Mouse (Mus musculus): ENCODE data around the gene Sptb. TPM values are rescaled to one million over a fixed set of nuclear protein-coding genes. Genes with fewer than 3 reads are reported as not detected.

Sptb gene
- polyA plus RNA-seq, 1 experiment from 2014 or later, result 8.0 TPM

DNA sequence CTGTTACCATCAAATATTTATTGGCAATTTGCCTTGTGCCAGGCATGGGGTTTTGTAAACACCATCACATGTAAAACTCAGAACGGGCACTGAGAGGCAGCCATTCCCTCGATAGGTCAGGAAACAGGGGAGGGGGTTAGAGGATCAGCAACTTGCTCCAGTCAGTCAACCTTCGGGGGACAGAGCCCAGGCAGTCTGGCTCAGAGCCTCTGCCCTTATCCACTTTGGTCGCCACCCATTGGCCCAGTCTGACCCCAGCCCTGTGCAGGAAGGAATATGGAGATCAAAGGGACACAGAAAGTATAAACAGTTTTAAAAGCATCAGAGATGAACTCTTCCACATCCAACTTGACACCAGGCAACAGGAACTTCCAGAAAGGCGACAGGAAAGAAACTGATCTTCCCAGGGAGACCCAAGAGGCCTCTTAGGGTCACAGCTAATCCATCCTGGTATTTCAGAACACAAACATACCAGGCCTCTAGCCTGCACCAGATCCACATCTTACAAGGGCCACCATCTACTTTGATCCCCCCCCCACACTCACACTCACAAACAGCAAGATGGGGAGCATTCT is 40.3 kb downstream of the Sptb start:
- Histone ChIP-seq H3K36me3 (no peaks in the 10 kb centered on the region), H3K9ac (no peak overlapping the region), H3K9me3 (no peaks in the 10 kb centered on the region), H3K4me1 (replicated peaks) (peaks cover 5% of the 10 kb centered on the region; the same call in 1 of the 2 replicates), H3K4me2 (no peak overlapping the region), H3K4me3 (no peak overlapping the region), H3K27me3 (no peaks in the 10 kb centered on the region), H3K27ac (replicated peaks) (no peak overlapping the region)
- 58% methylated on average over 5 of the region's 5 CpGs for WGBS
- ATAC-seq (ENCODE audit: low FRiP score, low read depth), result no peak

DNA sequence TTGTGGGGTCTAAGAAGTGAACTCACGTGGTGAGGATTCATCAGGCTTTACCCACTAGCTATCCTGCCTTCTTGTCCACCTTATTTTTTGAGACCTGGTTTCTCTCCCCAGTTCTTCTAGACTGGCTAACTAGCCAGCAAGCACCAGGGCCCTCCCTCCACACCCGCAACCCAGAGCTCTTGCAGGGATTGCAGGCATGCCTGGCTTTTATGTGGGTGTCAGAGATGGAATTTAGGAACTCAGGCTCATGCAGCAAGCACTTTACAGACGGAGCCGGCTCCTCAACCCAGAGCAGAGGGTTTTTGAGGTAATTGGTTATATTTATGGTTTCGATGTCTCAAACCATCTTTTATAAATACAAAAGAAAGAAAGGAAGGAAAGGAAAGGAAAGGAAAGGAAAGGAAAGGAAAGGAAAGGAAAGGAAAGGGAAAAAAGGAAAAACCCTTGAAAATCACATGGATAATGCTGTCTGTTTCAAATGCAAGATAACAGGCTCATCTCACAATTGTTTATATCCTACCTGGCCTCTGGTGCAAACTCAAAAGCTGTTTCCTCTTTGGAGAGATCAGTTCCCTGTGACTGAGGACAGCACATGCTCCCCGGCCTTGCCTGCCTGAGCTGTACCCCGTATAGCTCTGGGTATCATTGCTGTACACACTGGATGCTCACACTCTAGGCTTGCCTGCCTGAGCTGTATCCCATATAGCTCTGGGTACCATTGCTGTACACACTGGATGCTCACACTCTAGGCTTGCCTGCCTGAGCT is 41.5 kb downstream of the Sptb start:
- no peaks in the 10 kb centered on the region for H3K9me3 ChIP-seq
- no peak overlapping the region for H3K4me2 ChIP-seq
- no peaks in the 10 kb centered on the region for H3K36me3 ChIP-seq
- H3K4me3 ChIP-seq, result no peak overlapping the region
- ATAC-seq (ENCODE audit: low FRiP score, low read depth), result no peak
- WGBS, result 88% methylated on average over 7 of the region's 7 CpGs
- no peaks in the 10 kb centered on the region for H3K4me1 ChIP-seq (replicated peaks)
- H3K9ac ChIP-seq, result no peak overlapping the region
- no peak overlapping the region for H3K27ac ChIP-seq (replicated peaks)
- H3K27me3 ChIP-seq, result no peaks in the 10 kb centered on the region

- 84% methylated on average over 6 of the region's 6 CpGs for WGBS
- H3K4me1 ChIP-seq (replicated peaks), result peaks cover 7% of the 10 kb centered on the region
- ATAC-seq (ENCODE audit: low FRiP score, low read depth), result no peak
- H3K36me3 ChIP-seq, result no peaks in the 10 kb centered on the region
- H3K4me2 ChIP-seq, result no peak overlapping the region
- no peak overlapping the region for H3K4me3 ChIP-seq
- H3K27me3 ChIP-seq, result no peaks in the 10 kb centered on the region
- H3K27ac ChIP-seq (replicated peaks), result no peak overlapping the region
- H3K9me3 ChIP-seq, result no peaks in the 10 kb centered on the region
- H3K9ac ChIP-seq, result no peak overlapping the region
These were observed 58.5 kb downstream of the Sptb start for GRCm38 (mm10) chr12:76651788-76652345.

DNA sequence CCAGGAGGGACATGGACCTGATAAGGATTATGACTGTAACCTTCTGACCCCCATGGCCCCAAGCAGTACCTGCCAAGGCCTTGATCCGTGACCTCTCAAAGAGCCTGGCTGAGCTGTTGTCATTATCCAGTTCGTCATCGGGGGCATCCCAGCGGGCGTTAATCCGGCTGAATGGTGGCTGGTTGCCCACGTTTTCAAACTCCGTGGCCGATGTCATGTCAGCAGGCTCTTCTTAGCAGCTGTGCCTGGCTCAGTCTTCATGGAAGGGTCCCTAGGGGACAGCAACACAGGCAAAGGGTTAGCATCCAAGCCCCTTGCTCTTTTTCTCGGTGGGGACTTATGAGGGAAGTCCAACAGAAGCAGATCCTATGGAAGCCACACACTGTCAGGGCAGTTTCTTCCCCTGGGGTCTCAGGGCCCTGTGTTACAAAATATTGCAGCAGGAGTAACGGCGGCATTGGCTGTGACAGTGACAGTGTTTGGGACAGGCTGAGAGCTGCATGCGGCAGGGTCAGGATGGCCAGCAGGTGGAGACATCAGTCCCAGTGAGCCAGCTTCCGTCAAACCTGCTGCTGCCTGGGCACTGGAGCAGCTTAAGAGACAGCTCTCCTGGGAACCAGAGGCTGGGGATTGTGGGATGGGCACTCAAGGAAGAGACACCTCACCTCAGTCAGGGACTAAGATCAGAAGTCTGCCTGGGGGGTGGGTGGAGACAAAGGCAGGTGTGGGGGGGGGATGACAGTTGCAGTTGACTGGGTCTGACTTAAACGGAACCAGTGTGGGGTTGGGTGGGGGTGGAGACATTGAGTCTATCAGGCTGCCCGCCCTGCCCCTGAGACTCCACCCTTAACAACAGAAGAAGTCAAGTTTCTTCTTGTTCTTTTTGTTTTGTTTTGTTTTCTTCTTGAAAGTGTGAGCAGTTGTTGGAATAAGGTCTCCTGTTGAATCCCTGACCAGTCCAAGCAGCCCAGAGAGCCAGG is 60.3 kb downstream of the Sptb start:
- Histone ChIP-seq H3K36me3 (no peaks in the 10 kb centered on the region), H3K4me3 (no peak overlapping the region), H3K4me2 (no peak overlapping the region), H3K4me1 (replicated peaks) (peaks cover 18% of the 10 kb centered on the region), H3K27ac (replicated peaks) (no peak overlapping the region), H3K9me3 (no peaks in the 10 kb centered on the region), H3K27me3 (no peaks in the 10 kb centered on the region), H3K9ac (no peak overlapping the region)
- 34% methylated on average over 16 of the region's 16 CpGs for WGBS
- peak; percentile 74 for ATAC-seq (ENCODE audit: low FRiP score, low read depth)

GRCm38 (mm10) chr12:76645222-76646110 is 64.9 kb downstream of the Sptb start:
- peak overlapping the region; percentile 24; the same call in 1 of the 2 replicates for H3K9ac ChIP-seq

GRCm38 (mm10) chr12:76643679-76644078 is 66.7 kb downstream of the Sptb start:
- H3K9me3 ChIP-seq, result no peaks in the 10 kb centered on the region
- WGBS, result 58% methylated on average over 8 of the region's 8 CpGs
- no peak overlapping the region for H3K4me3 ChIP-seq
- no peaks in the 10 kb centered on the region for H3K27me3 ChIP-seq
- H3K4me1 ChIP-seq (replicated peaks), result peaks cover 27% of the 10 kb centered on the region
- H3K4me2 ChIP-seq, result no peak overlapping the region
- no peaks in the 10 kb centered on the region for H3K36me3 ChIP-seq
- H3K27ac ChIP-seq (replicated peaks), result peak overlapping the region; percentile 73
- ATAC-seq (ENCODE audit: low FRiP score, low read depth), result 0 out of 2 replicates have a peak, but pooled peaks have one; percentile 37
- H3K9ac ChIP-seq, result no peak overlapping the region; the same call in 1 of the 2 replicates

More at GRCm38 (mm10) chr12:76645222-76646110, 64.9 kb downstream of the Sptb start:
- H3K9me3 ChIP-seq, result no peaks in the 10 kb centered on the region
- no peak overlapping the region for H3K4me3 ChIP-seq
- peak overlapping the region; percentile 12 for H3K4me2 ChIP-seq
- peak overlapping the region; percentile 52 for H3K27ac ChIP-seq (replicated peaks)
- H3K4me1 ChIP-seq (replicated peaks), result peaks cover 35% of the 10 kb centered on the region
- 15% methylated on average over 23 of the region's 23 CpGs for WGBS
- peak; percentile 42; the same call in 1 of the 2 replicates for ATAC-seq (ENCODE audit: low FRiP score, low read depth)
- H3K36me3 ChIP-seq, result no peaks in the 10 kb centered on the region
- H3K27me3 ChIP-seq, result no peaks in the 10 kb centered on the region

DNA sequence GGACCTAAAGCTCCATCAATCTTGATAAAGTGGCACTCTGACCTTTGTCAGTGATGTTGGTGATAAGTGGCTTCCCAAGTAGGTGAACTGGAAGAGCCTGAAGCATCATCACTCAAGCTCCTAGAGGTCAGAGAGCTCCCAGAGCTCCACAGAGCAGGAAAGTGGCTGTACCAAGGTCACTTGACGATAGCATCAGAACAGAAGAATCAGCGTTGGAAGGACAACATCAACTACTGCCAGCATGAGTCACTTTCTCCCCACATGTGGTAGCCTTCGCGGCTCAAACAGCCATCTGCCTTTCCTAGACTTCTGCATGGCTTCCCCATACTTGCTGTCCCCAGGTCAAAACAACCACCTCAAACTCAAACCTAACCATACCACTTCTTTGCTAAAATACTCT is 67.7 kb downstream of the Sptb start:
- H3K36me3 ChIP-seq, result no peaks in the 10 kb centered on the region
- H3K27ac ChIP-seq (replicated peaks), result no peak overlapping the region
- H3K9me3 ChIP-seq, result no peaks in the 10 kb centered on the region
- H3K27me3 ChIP-seq, result no peaks in the 10 kb centered on the region
- no peak overlapping the region for H3K4me3 ChIP-seq
- H3K4me2 ChIP-seq, result no peak overlapping the region
- H3K4me1 ChIP-seq (replicated peaks), result peaks cover 27% of the 10 kb centered on the region
- WGBS, result 91% methylated on average over 4 of the region's 4 CpGs
- H3K9ac ChIP-seq, result no peak overlapping the region
- no peak for ATAC-seq (ENCODE audit: low FRiP score, low read depth)

GRCm38 (mm10) chr12:76640620-76641019 is 69.7 kb downstream of the Sptb start:
- H3K4me3 ChIP-seq, result no peak overlapping the region
- no peak overlapping the region for H3K27ac ChIP-seq (replicated peaks)
- WGBS, result 59% methylated on average over 8 of the region's 8 CpGs
- ATAC-seq (ENCODE audit: low FRiP score, low read depth), result no peak
- no peak overlapping the region for H3K4me2 ChIP-seq
- no peaks in the 10 kb centered on the region for H3K27me3 ChIP-seq
- H3K9me3 ChIP-seq, result no peaks in the 10 kb centered on the region
- H3K9ac ChIP-seq, result no peak overlapping the region
- H3K36me3 ChIP-seq, result no peaks in the 10 kb centered on the region
- peaks cover 25% of the 10 kb centered on the region for H3K4me1 ChIP-seq (replicated peaks)

- Histone ChIP-seq H3K9me3 (no peaks in the 10 kb centered on the region), H3K4me1 (replicated peaks) (peaks cover 18% of the 10 kb centered on the region), H3K9ac (no peak overlapping the region), H3K27ac (replicated peaks) (peak overlapping the region; percentile 69), H3K4me3 (no peak overlapping the region), H3K4me2 (peak overlapping the region; percentile 33), H3K27me3 (no peaks in the 10 kb centered on the region), H3K36me3 (no peaks in the 10 kb centered on the region)
- peak; percentile 85 for ATAC-seq (ENCODE audit: low FRiP score, low read depth)
- WGBS, result 43% methylated on average over 15 of the region's 15 CpGs
These were observed 75.3 kb downstream of the Sptb start for GRCm38 (mm10) chr12:76634899-76635693.

DNA sequence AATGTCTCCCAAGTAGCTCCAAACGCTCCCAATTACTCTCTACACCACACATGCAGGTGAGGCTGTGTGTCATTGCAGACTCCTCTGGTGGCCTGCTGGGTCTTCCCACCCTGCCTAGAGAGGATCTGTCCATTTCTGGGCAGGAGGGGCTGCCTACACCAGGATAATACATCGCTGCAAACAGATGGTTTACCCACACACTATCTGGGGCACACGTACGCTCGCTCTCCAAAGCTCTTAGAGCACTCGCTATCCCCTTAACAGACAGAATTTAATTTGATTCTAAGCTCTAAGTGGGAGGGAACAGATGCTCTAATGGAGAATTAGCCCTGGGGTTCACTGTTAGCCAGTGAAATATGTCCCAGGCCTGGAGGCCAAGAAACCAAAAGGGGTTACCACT is 87.0 kb downstream of the Sptb start:
- no peak overlapping the region for H3K27ac ChIP-seq (replicated peaks)
- no peaks in the 10 kb centered on the region for H3K4me1 ChIP-seq (replicated peaks)
- no peak overlapping the region for H3K4me3 ChIP-seq
- WGBS, result 68% methylated on average over 6 of the region's 6 CpGs
- no peaks in the 10 kb centered on the region for H3K9me3 ChIP-seq
- peak; percentile 23; the same call in 1 of the 2 replicates for ATAC-seq (ENCODE audit: low FRiP score, low read depth)
- no peak overlapping the region for H3K4me2 ChIP-seq
- no peaks in the 10 kb centered on the region for H3K36me3 ChIP-seq
- H3K27me3 ChIP-seq, result no peaks in the 10 kb centered on the region
- H3K9ac ChIP-seq, result no peak overlapping the region

Measured in hindbrain, embryonic 15.5 days (tissue).